ENCODE assay signal across 16 mouse cellular contexts in the genomic region with DNA sequence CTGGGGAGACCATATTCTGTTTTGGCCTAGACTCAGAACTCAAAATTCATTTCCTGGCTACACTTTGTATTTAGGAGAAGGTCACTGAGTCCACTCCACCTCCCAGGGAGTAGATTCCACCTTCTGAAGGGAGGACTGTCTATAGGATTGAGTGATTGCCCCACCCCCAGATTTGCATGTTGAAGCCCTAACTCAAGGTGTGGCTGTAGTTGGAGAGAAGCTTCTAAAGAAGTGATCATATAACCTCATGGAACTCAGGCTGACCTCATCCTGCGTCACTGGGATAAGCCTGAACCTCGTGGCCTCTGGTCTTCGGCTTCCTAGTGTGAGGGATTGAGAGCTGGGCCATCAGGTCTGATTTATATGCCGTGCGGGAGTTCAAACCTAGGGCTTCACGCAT.
"Had no signal": no experiment of that assay in that cellular context is flagged by ENCODE, and none has a peak within 500 bp of the region (broad histone marks: within the 10 kb centered on the region; RNA-seq: fewer than 3 reads in every experiment).

No protein-coding gene starts in this region.

- H3K27ac ChIP-seq: midbrain, embryonic 10.5 days; midbrain, embryonic 12.5 days; neural tube, embryonic 15.5 days; stomach, embryonic 15.5 days; stomach, postnatal 0 days had no signal

- H3K4me3 ChIP-seq: midbrain, embryonic 10.5 days; midbrain, embryonic 12.5 days; myocyte; neural tube, embryonic 13.5 days; neural tube, embryonic 15.5 days; stomach, embryonic 15.5 days had no signal

- H3K4me1 ChIP-seq: midbrain, embryonic 12.5 days; neural tube, embryonic 13.5 days; neural tube, embryonic 15.5 days; stomach, embryonic 15.5 days had no signal

- H3K27me3 ChIP-seq: midbrain, embryonic 12.5 days; neural tube, embryonic 13.5 days; neural tube, embryonic 15.5 days; stomach, embryonic 15.5 days had no signal

- H3K9me3 ChIP-seq: midbrain, embryonic 10.5 days; midbrain, embryonic 12.5 days; neural tube, embryonic 13.5 days; neural tube, embryonic 15.5 days; stomach, embryonic 15.5 days had no signal

- H3K36me3 ChIP-seq: midbrain, embryonic 10.5 days; midbrain, embryonic 12.5 days; neural tube, embryonic 13.5 days; neural tube, embryonic 15.5 days; stomach, embryonic 15.5 days had no signal

- H3K9ac ChIP-seq: lung, embryonic 14.5 days; midbrain, embryonic 12.5 days; neural tube, embryonic 13.5 days; neural tube, embryonic 15.5 days; stomach, embryonic 15.5 days had no signal

- DNase-seq: lung, adult 18-20 months; lung, embryonic 14.5 days; lung, postnatal 10 days; lung, postnatal 4 days; retina, postnatal 1 day; right cerebral cortex, postnatal 4 days; thymus, adult 2 months; thymus, postnatal 25 days; thymus, postnatal 4 days had no signal
